Mouse (Mus musculus) c-Kit-positive CD71-positive TER-119-positive erythroid progenitor cells, embryonic 14.5 days (primary cell): ENCODE measurements at regions not wholly inside any gene's neighbourhood (a gene's known extent, or its start where the extent isn't known, plus 50 kb on each side); places are given as distances from the start of the nearest gene placed in this dataset.

ENCODE experiments used
- DNase-seq: peaks from one replicate; pipeline ENCODE4 v3.0.0-alpha.2; 2013; ENCODE audit warnings: low spot score

GRCm38 (mm10) chr5:119215364-119215763 lies 455.1 kb upstream of the Tbx3 start:
- DNase-seq, result no peak

GRCm38 (mm10) chr5:119216146-119216545 lies 454.3 kb upstream of the Tbx3 start:
- DNase-seq, result no peak

DNA sequence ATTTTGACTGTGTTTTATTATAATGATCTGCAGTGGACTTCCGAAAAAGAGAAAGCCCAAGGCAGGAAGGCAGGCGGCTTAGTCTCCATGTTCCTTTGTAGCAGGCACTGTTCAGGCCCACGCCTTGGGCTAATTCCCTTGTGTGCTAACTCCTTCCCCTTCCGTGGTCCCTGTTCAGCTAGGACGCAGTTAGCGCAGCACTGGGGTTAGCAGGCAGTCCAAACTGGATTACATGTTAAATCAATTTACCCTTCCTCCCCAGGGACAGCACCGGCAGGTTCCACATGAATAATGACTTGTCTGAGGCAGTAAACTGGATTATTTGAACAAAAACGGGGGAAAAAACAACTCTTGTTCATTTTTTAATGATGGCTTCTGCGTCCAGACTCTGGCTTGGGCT lies 453.4 kb upstream of the Tbx3 start:
- DNase-seq, result no peak

DNA sequence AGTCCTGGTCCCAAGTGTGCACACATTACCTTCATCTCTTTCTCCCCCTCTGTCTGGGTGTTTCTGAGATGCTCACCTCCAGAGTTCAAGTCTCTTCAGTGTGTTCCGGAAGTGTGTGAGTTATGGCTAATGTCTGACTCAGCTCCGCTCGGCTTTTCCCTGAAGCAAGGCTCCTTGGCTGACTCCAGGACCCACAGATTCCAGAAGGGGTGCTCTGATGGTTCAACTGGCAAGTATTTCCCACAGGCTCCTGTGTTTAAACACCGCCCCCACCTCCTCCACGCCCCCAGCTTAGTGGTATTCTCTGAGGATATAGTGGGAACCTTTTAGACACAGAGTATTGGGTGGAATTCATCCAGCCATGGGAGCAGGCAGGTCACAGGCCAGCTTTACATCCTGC lies 441.8 kb upstream of the Tbx3 start:
- no peak for DNase-seq

DNA sequence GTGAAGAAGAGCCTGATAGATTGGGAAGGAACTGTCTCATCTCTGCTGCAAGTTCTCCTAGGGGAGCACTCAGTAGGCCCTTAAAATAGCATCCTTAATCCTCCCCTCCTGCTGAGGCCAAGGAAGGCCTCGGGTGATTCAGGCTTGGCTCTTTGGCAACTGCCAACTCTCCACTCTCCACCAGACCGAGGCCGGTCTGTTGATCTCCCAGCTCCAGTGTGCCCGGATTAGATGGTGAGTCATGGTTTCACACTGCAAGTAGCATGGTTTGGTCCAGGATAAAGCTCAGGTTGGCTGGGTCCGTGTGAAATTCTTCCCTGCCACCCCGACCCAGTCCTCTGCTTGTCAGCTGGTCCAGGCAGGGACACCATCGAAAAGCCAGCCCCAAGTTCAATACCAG lies 437.5 kb upstream of the Tbx3 start:
- no peak for DNase-seq

DNA sequence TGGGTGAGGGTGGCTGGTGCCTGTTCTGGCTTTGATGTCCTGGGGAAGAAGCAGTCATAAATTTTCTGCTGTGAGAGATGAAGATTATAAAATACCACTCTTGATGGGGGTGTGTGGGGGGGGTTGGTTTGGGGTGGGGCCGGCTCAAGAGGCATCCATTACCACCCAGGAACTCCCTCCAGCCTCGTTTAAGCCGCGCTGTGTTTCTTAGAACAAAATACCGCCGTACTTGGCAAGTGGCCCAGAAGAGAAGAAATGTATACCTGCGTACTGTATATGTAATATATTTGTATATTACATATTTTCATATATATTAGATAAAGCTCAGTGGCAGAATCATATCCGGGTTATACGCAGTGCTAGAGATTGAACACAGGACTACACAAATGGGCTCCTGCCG lies 434.6 kb upstream of the Tbx3 start:
- DNase-seq, result no peak

GRCm38 (mm10) chr5:119246824-119247223 lies 423.6 kb upstream of the Tbx3 start:
- no peak for DNase-seq

- no peak for DNase-seq
Observed at GRCm38 (mm10) chr5:119248626-119249025, 421.8 kb upstream of the Tbx3 start.

- no peak for DNase-seq
Observed at GRCm38 (mm10) chr5:119249124-119249718, 421.2 kb upstream of the Tbx3 start.

DNA sequence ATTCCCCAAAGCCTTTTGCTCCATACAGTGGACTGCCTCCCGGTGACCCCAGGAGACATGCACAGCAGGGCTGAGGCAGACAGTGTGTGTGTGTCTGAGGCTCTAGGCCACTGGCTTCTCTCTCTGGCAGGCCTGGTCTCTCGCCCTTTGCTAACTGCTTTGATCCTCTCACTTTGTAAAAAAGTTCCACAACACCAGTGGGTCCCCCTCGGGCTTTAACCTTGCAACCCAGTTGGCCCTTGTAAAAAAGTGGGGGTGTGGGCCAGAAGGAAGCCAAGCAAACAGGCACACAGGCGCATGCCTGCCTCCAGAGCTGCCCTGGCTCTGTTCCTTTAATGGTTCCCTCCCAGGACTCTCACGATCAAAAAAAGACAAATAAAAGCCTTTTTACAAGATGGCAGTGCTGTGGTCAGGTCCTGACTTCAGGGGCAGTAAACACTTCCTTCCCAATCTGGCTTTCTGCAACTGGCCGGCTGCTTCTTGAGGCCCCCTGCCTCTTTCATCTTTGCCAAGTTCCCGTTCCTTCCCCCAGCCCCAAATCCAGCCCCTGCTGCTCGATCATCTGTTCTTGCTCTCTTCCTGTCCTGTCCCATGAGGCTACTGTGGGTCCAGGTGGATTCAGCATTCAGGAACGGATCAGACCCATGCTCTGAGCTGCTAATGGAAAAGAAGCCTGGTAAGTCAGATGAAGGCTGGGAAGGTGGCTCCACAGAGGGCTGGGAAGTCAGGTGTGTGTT lies 419.0 kb upstream of the Tbx3 start:
- no peak for DNase-seq

GRCm38 (mm10) chr5:119257374-119258120 lies 412.9 kb upstream of the Tbx3 start:
- no peak for DNase-seq

GRCm38 (mm10) chr5:119258831-119259230 lies 411.6 kb upstream of the Tbx3 start:
- no peak for DNase-seq

GRCm38 (mm10) chr5:119265149-119265890 lies 405.1 kb upstream of the Tbx3 start:
- DNase-seq, result no peak

DNA sequence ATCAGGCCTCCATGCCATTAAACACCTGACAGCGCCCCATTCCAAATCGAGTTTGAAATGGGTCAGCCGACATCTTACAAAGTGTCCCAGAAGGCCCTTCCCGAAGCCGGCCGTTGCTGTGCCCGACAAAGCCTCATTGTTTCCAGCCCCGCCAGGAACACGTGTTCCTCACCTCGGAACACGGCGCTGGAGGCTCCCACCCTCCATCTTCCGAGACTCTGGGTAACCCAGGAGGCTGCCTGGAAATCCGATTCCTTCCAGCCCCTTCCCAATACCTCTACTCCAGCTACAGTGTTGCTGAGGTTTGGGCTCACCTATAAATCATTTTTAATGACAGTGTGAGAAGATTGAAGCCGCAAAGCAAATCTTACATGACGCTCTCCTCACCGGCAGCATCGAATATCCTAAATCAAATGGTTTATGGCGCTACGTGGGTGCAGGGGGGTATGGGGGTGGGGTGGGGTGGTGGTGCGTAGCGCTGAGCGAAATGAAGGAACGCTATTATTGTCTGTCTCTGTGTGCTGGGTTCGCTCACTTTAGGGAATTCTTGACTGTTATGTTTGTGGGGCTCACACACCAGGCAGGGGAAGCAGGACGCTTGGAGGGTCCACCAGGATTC lies 399.1 kb upstream of the Tbx3 start:
- DNase-seq, result no peak

DNA sequence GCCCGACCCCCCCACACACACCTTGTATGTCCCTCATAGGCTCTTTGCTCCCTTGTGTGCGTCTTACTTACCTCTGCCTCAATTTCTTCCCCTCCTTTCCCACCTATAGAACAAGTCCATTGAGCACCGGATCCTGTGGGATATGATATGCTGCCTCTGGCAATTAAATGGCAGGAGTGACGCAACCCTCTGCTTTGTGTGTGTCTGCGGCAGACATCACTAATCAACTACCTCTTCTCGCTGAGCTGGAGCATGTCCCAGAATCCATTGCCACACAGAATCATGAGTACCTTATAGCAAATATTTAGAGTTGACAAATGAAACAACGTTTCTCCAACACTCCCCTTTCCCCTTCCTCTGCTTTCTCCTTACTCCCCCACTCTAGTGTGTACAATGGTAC lies 397.3 kb upstream of the Tbx3 start:
- no peak for DNase-seq

GRCm38 (mm10) chr5:119273615-119274014 lies 396.9 kb upstream of the Tbx3 start:
- DNase-seq, result no peak

DNA sequence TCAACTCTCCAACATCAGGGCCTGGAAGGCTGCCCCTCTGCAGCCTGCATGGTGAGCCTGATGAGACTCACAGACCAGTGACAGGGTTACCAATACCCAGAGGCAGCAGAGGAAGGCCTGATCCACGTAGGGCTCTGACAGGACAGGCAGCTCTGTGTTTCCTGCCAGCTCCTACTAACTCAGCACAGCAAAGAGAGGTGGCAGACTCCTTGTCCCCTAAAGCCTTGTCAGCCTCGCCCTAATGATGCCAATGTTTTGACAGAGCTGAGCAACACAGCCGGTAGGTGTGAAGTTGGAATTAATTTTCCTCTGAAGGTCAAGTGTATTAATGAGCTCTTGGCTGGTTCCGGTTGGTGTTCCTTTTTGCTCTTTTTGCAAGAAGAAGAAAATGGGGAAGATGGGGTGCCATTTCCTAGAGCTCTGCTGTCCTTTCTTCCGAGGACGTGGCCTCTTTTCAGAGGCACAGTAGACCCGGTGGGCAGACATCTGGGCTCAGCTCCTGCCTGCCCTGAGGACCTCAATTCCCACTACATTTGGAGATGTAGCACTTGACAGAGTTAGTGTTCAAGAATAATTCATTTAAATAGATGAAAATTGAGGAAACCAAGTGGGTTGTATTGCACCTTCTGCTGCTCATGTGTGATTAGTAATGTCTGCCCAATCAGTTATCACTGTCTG lies 395.5 kb upstream of the Tbx3 start:
- DNase-seq, result no peak

DNA sequence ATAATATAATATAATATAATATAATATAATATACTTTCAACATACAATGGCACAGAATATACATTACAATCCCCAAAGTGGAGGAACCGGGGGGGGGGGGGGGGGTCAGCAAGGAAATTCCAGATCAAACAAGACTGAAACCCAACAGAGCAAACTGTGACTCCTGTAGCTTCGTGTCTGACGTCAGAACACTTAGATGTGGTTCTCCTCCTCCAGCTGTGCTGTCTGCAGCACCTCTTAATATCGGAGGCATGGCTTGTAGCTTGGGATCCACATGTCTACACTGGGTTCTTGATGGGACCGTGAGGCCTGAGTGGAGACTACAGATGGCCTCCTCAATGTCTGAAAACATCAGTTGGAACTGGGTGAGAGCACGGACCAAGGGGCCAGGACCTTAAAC lies 390.3 kb upstream of the Tbx3 start:
- no peak for DNase-seq

DNA sequence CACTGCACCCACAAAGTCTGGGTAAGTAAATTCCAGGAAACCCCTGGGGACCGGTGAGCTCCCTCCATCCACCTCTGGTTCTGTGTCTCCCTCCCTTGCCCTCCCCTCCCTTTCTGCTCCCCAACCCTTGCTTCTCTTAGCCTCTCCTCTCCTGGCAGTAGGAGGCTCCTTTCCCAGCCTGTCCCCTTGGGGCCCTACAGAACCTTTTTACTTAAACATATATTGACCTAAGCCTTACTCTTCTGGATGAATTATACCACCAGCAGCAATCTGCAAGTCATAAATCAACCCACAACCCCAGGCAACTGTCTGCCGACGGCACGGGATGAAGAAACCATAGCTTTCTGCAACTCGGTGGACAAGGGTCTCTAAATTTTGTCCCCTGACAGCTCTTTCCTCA lies 380.7 kb upstream of the Tbx3 start:
- no peak for DNase-seq

DNA sequence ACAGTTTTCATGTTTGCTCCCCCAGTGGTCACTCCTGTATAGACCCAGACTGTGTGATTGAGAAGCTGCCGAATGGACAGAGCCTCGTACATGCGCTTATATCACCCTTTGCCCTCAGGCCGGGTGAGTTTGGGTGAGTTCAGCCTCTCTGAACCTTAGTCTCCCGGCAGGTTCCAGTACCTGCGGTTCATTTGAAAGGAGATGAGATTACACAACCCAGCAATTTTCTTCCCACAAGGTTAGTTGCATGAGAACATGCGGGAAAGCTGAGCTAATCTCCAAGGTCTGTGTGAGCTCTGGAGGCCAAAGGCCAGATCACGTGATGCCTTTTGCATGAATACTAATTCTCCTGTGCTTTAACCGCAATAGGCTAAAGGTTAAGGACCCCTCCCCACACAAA lies 378.1 kb upstream of the Tbx3 start:
- no peak for DNase-seq

DNA sequence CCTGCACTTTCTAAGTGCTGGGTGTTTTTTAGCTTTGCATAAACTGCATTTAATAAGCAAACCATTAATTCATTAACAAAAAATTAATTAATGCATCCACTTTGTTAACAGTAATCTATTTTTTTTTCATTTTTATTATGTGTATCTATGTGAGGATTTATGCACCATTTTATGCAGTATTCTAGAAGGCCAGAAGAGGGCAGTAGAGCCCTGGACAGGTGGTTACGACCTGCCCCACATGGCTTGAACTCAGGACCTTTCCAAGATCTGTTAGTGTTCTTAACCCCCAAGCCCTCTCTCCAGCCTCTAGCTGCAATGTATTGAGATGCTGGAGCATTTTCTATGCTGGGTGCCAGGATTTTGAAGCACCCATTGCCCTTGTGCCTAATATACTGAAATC lies 377.6 kb upstream of the Tbx3 start:
- no peak for DNase-seq

- DNase-seq, result no peak
Observed at GRCm38 (mm10) chr5:119299311-119299710, 371.2 kb upstream of the Tbx3 start.
